Mouse (Mus musculus): ENCODE data around the gene Cyth3.
A peak's percentile ranks its signal among the peaks of the same experiment; 100 is the strongest.

Gene Cyth3

GRCm38 (mm10) chr5:143721962-143722361 lies 99.7 kb downstream of the Cyth3 start:
- no peak for DNase-seq

GRCm38 (mm10) chr5:143730915-143731314 lies 108.7 kb downstream of the Cyth3 start:
- peak; percentile 19 for DNase-seq

- DNase-seq: peak; percentile 59
These were observed 109.4 kb downstream of the Cyth3 start for GRCm38 (mm10) chr5:143731483-143732112.

GRCm38 (mm10) chr5:143732180-143732891 lies 110.1 kb downstream of the Cyth3 start, which contains the start of gene Usp42:
Gene Usp42, minus strand, starts transcription at chr5:143732280.
- DNase-seq: peak; percentile 99

- DNase-seq: no peak
These were observed 127.5 kb downstream of the Cyth3 start for GRCm38 (mm10) chr5:143749630-143750208.

- no peak for DNase-seq
These were observed 133.4 kb downstream of the Cyth3 start for GRCm38 (mm10) chr5:143755529-143756141.

GRCm38 (mm10) chr5:143757755-143758443 lies 135.7 kb downstream of the Cyth3 start:
- peak; percentile 92 for DNase-seq

- DNase-seq: no peak
These were observed 137.3 kb downstream of the Cyth3 start for GRCm38 (mm10) chr5:143759554-143759953.
